In the genomic region with DNA sequence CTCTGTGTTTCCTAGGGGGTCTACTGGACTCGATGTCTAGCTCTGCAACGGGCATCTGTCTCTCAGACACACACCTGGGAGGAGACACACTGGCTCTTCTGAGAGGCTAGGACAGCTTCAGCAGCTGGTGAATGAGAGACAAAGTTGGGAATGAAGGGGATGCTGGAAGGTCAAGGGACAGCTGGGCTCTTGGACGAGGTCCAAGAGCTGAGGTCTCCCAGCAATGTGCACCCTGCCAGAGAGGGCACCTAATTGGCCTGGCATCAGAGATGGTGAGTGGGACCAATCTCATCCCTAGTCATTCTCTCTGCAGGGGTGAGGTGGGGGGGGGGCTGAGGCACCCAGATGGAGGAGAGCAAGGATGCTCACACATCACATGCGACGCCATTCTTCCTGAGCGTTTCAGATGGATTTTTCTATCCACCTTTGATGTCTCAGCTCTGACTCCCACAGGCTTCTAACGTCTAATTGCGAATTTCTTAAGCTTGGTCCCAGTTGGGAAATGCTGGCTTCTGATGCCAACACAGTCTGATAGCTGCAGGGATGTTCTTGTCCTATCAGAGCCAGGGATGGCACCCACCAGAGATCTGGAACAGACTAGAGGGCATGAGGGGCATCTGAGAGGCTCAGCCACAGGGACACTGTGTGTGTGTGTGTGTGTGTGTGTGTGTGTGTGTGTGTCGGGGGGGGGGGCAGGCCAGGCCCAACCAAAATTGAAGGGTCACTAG, we compare ENCODE assay signal across 19 mouse cellular contexts. TPM values are rescaled to one million over a fixed set of nuclear protein-coding genes. Genes with fewer than 3 reads are reported as not detected.
A peak's percentile ranks its signal among the peaks of the same experiment; 100 is the strongest.
DNase-seq lines count a peak whose midpoint lies in the region.
"Had no signal": no experiment of that assay in that cellular context is flagged by ENCODE, and none has a peak within 500 bp of the region (broad histone marks: within the 10 kb centered on the region; RNA-seq: fewer than 3 reads in every experiment).

No protein-coding gene starts in this region.

- intact Hi-C loops in heart, postnatal 14 days (cut with DNase I) = loop anchor here (2.0 kb wide), 1 partner anchor 127 kb away; no protein-coding TSS in a partner anchor
- intact Hi-C loops in gastrocnemius, postnatal 14 days (cut with DNase I; ENCODE audit: low total_unique reads) = loop anchor here (5.0 kb wide), 3 partner anchors 57 to 257 kb away; no protein-coding TSS in a partner anchor

- peak; percentile 88 for DNase-seq in heart, adult 11 months
- DNase-seq in heart, postnatal 14 days = no peak
- DNase-seq in kidney, adult 9 months = peak; percentile 54
- DNase-seq in kidney, postnatal 4 days = no peak
- peak; percentile 22 for DNase-seq in brain, adult 2 months (ENCODE audit: low read depth, low spot score)
- DNase-seq in kidney, postnatal 25 days = peak; percentile 41 to 76
- DNase-seq in gastrocnemius, postnatal 14 days = no peak
- DNase-seq: adrenal gland, postnatal 14 days; cerebellum, adult 18-20 months; cerebellum, postnatal 10 days; forebrain, postnatal 0 days; layer of hippocampus, adult 9-11 months; liver; lung, adult 2 months; lung, postnatal 10 days; right cerebral cortex, adult 18-20 months; spleen, adult 18-20 months; thymus, postnatal 14 days had no signal

RNA-seq across cellular contexts. Expression of a gene that starts 28.4 kb away (rescaled TPM):
- total RNA-seq in heart, postnatal 14 days (2021) = 10 to 100 TPM; 12.8 to 16.6 TPM
- 1 to 10 TPM; 3.9 to 5.6 TPM for total RNA-seq in gastrocnemius, postnatal 14 days (2021)
- total RNA-seq: G1E had no signal

Comparison
In these comparisons a context has a peak if more than half of its experiments do, and no peak if none do; other contexts are left out.
1. DNase-seq: peak in heart, adult 11 months (single experiment), kidney, adult 9 months (single experiment), brain, adult 2 months (single experiment) and kidney, postnatal 25 days (2 of 2); none in heart, postnatal 14 days (0 of 2), kidney, postnatal 4 days (0 of 2) and gastrocnemius, postnatal 14 days (single experiment).